ENCODE assay signal across 8 mouse cellular contexts in genomic region chr8:90348178-90348925, GRCm38 (mm10). TPM values are rescaled to one million over a fixed set of nuclear protein-coding genes. Genes with fewer than 3 reads are reported as not detected.
DNase-seq lines count a peak whose midpoint lies in the region; ATAC-seq and TF ChIP-seq lines count a peak whose summit lies in the region.

Gene Tox3 (minus strand): TSS chr8:90348343.

- ATAC-seq in liver, embryonic 11.5 days (replicated peaks; ENCODE audit: low FRiP score) = peak; percentile 57
- peak; percentile 63 for ATAC-seq in midbrain, postnatal 0 days (ENCODE audit: low FRiP score)

- no peaks in the 10 kb centered on the region for H3K36me3 ChIP-seq in liver, embryonic 11.5 days (ENCODE audit: control insufficient read depth, insufficient read depth, low read length)
- H3K36me3 ChIP-seq in midbrain, postnatal 0 days (ENCODE audit: insufficient read depth, low read length) = no peaks in the 10 kb centered on the region

- H3K4me3 ChIP-seq in liver, embryonic 11.5 days (ENCODE audit: low read depth, low read length) = peak within 1 kb of the TSS; percentile 62
- H3K4me3 ChIP-seq in midbrain, postnatal 0 days (ENCODE audit: low read depth, low read length) = peak within 1 kb of the TSS; percentile 82

- H3K9me3 ChIP-seq in liver, embryonic 11.5 days (ENCODE audit: control insufficient read depth, low read length) = no peaks in the 10 kb centered on the region
- H3K9me3 ChIP-seq in midbrain, postnatal 0 days (ENCODE audit: low read length) = no peaks in the 10 kb centered on the region

- H3K27me3 ChIP-seq in liver, embryonic 11.5 days (replicated peaks; ENCODE audit: control insufficient read depth, insufficient read depth, low read length) = peaks cover 43% of the 10 kb centered on the region
- H3K27me3 ChIP-seq in midbrain, postnatal 0 days (ENCODE audit: insufficient read depth, low read length) = no peaks in the 10 kb centered on the region

- H3K9ac ChIP-seq in liver, embryonic 11.5 days (ENCODE audit: low read depth, low read length) = peak within 1 kb of the TSS; percentile 53
- H3K9ac ChIP-seq in midbrain, postnatal 0 days (replicated peaks; ENCODE audit: low read length, poor library complexity, severe bottlenecking) = peak within 1 kb of the TSS; percentile 95

- peak within 1 kb of the TSS; percentile 75 for H3K4me2 ChIP-seq in liver, embryonic 11.5 days
- peak within 1 kb of the TSS; percentile 79 for H3K4me2 ChIP-seq in midbrain, postnatal 0 days (ENCODE audit: low read depth, low read length, poor library complexity, severe bottlenecking)

- TF ChIP-seq CTCF in midbrain, postnatal 0 days (IDR thresholded peaks at IDR 0.05) = no peak

- peaks cover 2% of the 10 kb centered on the region; the same call in 1 of the 2 replicates for H3K4me1 ChIP-seq in liver, embryonic 11.5 days (replicated peaks; ENCODE audit: control insufficient read depth, insufficient read depth, low read length)
- H3K4me1 ChIP-seq in midbrain, postnatal 0 days (ENCODE audit: insufficient read depth, low read length) = no peaks in the 10 kb centered on the region

- H3K27ac ChIP-seq in liver, embryonic 11.5 days (ENCODE audit: low read depth, low read length) = no peak within 1 kb of the TSS; the same call in 1 of the 2 replicates
- H3K27ac ChIP-seq in midbrain, postnatal 0 days (ENCODE audit: low read depth, low read length) = peak within 1 kb of the TSS; percentile 89

- DNase-seq in cerebellum, postnatal 14 days = peak; percentile 36 to 52
- no peak for DNase-seq in cerebellum, adult 9-11 months
- peak; percentile 28 for DNase-seq in brain, adult 2 months (ENCODE audit: low read depth, low spot score)
- no peak for DNase-seq in gonadal fat pad, adult 2 months (ENCODE audit: low read depth)
- DNase-seq in kidney, adult 18-20 months = peak; percentile 58
- DNase-seq in liver, embryonic 11.5 days (ENCODE audit: low spot score) = peak; percentile 44
- DNase-seq in midbrain, postnatal 0 days (ENCODE audit: low spot score) = peak; percentile 40
- DNase-seq in thymus, postnatal 36 days = peak; percentile 65 to 76

- WGBS in liver, embryonic 11.5 days = 5% methylated on average over 28 of the region's 89 CpGs
- WGBS in midbrain, postnatal 0 days = 2% methylated on average over 44 of the region's 89 CpGs

RNA-seq across cellular contexts. Expression of gene Tox3, which starts in this region (rescaled TPM):
- 39.3 and 47.2 TPM in 2 replicates for polyA plus RNA-seq in gonadal fat pad, adult 2 months (2012; rRNA removed)
- polyA plus RNA-seq in liver, embryonic 11.5 days (2014; fragmentation: Nextera tagmentation; extraction: Ambion mirVana) = 1.8 TPM in 2 replicates
- 38.0 and 46.1 TPM in 2 replicates for total RNA-seq in midbrain, postnatal 0 days (2014; rRNA removed)
- 27.9 and 31.0 TPM in 2 replicates for polyA plus RNA-seq in midbrain, postnatal 0 days (2015; fragmentation: Nextera tagmentation; extraction: Ambion mirVana)

Comparison
In these comparisons a context has a peak if more than half of its experiments do, and no peak if none do; other contexts are left out.
1. RNA of gene Tox3 (polyA plus RNA-seq): 39.3 to 47.2 TPM in gonadal fat pad, adult 2 months and 27.9 to 31.0 TPM in midbrain, postnatal 0 days; 1.8 TPM in liver, embryonic 11.5 days; every median in the first group is over 10 times any median in the second.
2. DNase-seq: peak in cerebellum, postnatal 14 days (2 of 2), brain, adult 2 months (single experiment), kidney, adult 18-20 months (single experiment), liver, embryonic 11.5 days (single experiment), midbrain, postnatal 0 days (single experiment) and thymus, postnatal 36 days (2 of 2); none in cerebellum, adult 9-11 months (single experiment) and gonadal fat pad, adult 2 months (single experiment).